Mouse (Mus musculus) kidney, adult 2 months (tissue): ENCODE results near the gene Meis2. TPM values are rescaled to one million over a fixed set of nuclear protein-coding genes. Genes with fewer than 3 reads are reported as not detected.

ENCODE experiments used
- DNase-seq: peaks from one replicate; pipeline ENCODE4 v3.0.0; 2021
- H3K27ac ChIP-seq: fragments of 200-500 bp; 2 replicates; pipeline ENCODE4 v1.5.1; 2012; ENCODE audit warnings: low read depth, low read length, control low read depth, inconsistent platforms; ENCODE audit not compliant: insufficient read depth
- H3K27me3 ChIP-seq: fragments of 200-500 bp; replicated peaks from 2 replicates; pipeline ENCODE4 v1.6.1; 2012; ENCODE audit warnings: mild to moderate bottlenecking, moderate library complexity, low read length, inconsistent platforms; ENCODE audit not compliant: control insufficient read depth, insufficient read depth
- H3K36me3 ChIP-seq: fragments of 200-500 bp; 2 replicates; pipeline ENCODE4 v1.6.1; 2012; ENCODE audit warnings: mild to moderate bottlenecking, moderate library complexity, low read length, inconsistent platforms; ENCODE audit not compliant: control insufficient read depth, insufficient read depth
- H3K4me1 ChIP-seq: fragments of 200-500 bp; 2 replicates; pipeline ENCODE4 v1.6.1; 2011; ENCODE audit warnings: low read length; ENCODE audit not compliant: control insufficient read depth, insufficient read depth
- H3K4me3 ChIP-seq: fragments of 200-500 bp; 2 replicates; pipeline ENCODE4 v1.5.1; 2011; ENCODE audit warnings: mild to moderate bottlenecking, low read depth, low read length, control low read depth; ENCODE audit not compliant: insufficient read depth
- CTCF ChIP-seq: fragments of 200-500 bp; conservative IDR thresholded peaks from 2 replicates; pipeline ENCODE4 v1.5.1; 2011; ENCODE audit warnings: low read depth, mild to moderate bottlenecking, control low read depth, low read length, moderate library complexity, mixed read lengths; ENCODE audit not compliant: insufficient read depth, insufficient read length
- POLR2A ChIP-seq: fragments of 200-500 bp; IDR thresholded peaks from one replicate; pipeline ENCODE4 v1.6.1; 2011; ENCODE audit warnings: low read depth, low read length, control low read depth
- whole genome bisulfite sequencing: fragments of 180-500 bp; shearing (Covaris S2); methylation state at CpG from one replicate; pipeline ENCODE4 v1.1.7; 2018; 5-methylcytosine and 5-hydroxymethylcytosine counted together
- polyA plus RNA-seq: library from polyadenylated mRNA; depleted of rRNA; stranded (reverse); fragments of >200 nt; gene quantifications from 2 replicates; pipeline ENCODE4 v1.2.3, GENCODE M21; 2012

Gene Meis2
- polyA plus RNA-seq, 1 experiment, result 32.2 TPM

DNA sequence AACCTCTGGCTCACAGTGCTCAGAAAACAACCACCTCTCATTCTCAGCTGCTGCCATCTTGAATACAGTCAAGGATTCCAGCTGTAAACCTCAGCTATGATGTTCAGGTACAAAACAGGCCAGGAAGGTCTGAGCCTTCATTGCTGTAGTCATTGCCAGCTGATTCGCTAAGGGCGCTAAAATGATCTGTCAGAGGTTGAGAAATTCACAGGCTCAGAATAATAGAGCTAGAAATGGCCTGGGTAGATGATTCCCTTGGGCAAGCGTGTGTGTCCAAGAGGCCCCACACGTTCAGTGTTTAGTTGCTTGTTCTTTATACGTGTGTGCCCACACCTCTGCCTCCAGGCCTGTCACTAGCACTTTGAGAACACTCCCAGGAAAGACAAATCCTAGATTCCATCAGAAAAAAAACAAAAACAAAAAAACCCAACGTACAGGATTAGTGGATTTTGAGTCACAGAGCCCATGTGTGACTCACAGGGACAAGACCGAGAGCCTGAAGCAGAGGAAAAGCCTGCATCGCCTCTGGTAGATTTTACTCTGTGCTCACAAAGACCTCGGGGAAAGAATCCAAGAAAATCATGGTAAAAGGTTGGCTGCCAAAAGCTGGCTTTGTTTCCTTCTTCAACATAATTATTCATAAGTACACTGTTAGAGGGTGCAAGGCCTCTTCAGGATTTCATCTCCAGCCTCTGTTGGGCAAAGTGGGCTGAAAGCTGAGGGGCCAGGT lies 95.4 kb downstream of the Meis2 start:
- no peaks in the 10 kb centered on the region; the same call in 1 of the 2 replicates for H3K27me3 ChIP-seq
- 66% methylated on average over 9 of the region's 9 CpGs for WGBS
- DNase-seq, result no peak
- no peak for TF ChIP-seq CTCF
- H3K27ac ChIP-seq, result no peak overlapping the region
- no peaks in the 10 kb centered on the region for H3K4me1 ChIP-seq
- H3K4me3 ChIP-seq, result no peak overlapping the region
- H3K36me3 ChIP-seq, result no peaks in the 10 kb centered on the region

DNA sequence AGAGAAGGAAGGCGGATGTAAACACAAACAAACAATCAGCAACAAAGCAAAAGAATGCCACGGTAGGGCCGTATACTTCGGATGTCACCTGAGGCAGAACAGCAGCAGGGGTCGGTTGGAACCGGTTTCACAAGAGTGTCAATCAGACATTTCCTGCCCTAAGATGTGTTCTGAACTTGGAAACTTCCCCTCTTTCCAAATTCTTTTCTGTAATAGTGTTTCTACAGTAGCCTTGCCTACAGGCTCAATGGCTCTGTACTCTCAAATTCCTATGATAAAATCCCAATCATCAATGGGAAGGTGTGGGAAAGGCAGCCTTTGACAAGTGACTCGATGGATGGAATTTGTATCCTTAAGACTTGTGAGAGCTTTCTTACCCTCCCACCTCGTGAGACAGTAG lies 96.4 kb downstream of the Meis2 start:
- no peak for DNase-seq
- 62% methylated on average over 8 of the region's 8 CpGs for WGBS
- Histone ChIP-seq H3K4me3 (no peak overlapping the region), H3K36me3 (no peaks in the 10 kb centered on the region), H3K4me1 (no peaks in the 10 kb centered on the region), H3K27me3 (no peaks in the 10 kb centered on the region; the same call in 1 of the 2 replicates), H3K27ac (peak overlapping the region; percentile 9; the same call in 1 of the 2 replicates)
- no peak for TF ChIP-seq CTCF
- no peak for TF ChIP-seq POLR2A

DNA sequence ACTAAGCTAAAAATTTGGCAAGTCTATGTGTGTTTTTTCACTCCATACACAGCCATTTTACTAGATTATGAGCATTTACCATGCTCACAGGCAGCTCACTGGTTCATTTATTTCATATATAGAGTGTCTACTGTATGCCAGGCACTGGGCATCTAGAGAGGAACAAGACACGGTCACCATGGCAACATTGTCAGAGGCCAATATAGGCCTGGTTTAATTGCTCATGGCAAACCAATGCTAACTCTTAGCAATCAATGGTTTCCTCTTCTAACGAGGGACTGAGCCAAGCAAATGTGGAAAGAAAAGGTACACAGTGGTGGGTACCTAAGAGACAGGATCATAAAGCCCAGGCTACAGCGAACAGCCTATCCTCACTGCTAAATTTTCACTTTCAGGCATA lies 100.7 kb downstream of the Meis2 start:
- no peaks in the 10 kb centered on the region for H3K4me1 ChIP-seq
- TF ChIP-seq POLR2A, result no peak
- no peak for TF ChIP-seq CTCF
- H3K27me3 ChIP-seq, result no peaks in the 10 kb centered on the region; the same call in 1 of the 2 replicates
- H3K36me3 ChIP-seq, result no peaks in the 10 kb centered on the region
- no peak for DNase-seq
- H3K27ac ChIP-seq, result no peak overlapping the region
- WGBS, result 84% methylated on average over 3 of the region's 3 CpGs
- H3K4me3 ChIP-seq, result no peak overlapping the region

DNA sequence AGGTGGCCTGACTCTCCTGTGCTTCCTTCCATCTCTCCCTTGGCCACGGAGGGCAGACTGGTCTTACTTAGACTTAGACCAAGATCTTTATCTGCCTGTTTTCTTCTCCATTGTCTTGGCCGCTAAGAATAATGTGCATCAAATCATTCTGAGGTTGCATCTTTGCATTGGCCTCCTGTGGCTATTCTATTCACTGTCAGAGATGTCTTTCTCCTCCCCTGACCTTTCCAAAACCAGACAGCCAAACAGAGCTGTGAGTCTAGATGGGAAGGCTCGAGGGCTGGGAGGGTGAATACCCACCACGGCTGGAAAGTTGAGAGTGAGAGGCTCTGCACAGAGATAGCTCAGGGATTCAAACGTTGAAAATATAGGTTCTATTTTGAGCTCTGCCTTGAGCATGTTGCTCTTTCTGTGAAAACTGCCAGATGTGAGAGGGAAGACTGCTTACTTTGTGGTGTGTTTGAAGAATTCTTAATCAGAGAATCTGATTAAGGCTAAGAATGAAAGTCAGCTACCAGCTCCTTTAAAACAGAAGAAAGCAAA lies 102.3 kb downstream of the Meis2 start:
- Histone ChIP-seq H3K36me3 (no peaks in the 10 kb centered on the region), H3K27me3 (no peaks in the 10 kb centered on the region; the same call in 1 of the 2 replicates), H3K4me1 (no peaks in the 10 kb centered on the region), H3K4me3 (no peak overlapping the region), H3K27ac (peak overlapping the region; percentile 22; the same call in 1 of the 2 replicates)
- WGBS, result 46% methylated on average over 5 of the region's 5 CpGs
- no peak for TF ChIP-seq CTCF
- TF ChIP-seq POLR2A, result no peak
- no peak for DNase-seq

DNA sequence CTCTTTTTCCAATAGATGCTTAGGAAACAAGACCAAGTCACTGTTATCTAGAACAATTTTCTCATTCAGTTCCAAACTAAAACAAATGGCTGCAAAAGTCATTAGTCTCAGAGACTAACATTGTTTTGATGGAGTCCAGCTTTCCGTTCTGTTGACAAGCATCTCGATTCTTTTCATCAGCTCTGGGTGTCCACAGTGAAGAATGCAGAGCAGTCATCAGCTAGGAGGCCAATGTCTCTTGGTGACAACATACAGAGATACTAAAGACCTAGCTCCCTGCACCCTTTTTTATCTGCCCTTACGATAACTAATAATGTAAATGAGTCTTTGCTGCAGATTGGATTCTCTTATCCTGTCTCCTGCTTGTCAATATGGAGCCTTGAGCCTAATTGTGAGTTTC lies 102.9 kb downstream of the Meis2 start:
- Histone ChIP-seq H3K27me3 (no peaks in the 10 kb centered on the region; the same call in 1 of the 2 replicates), H3K36me3 (no peaks in the 10 kb centered on the region), H3K4me3 (no peak overlapping the region), H3K4me1 (no peaks in the 10 kb centered on the region), H3K27ac (no peak overlapping the region)
- WGBS, result 59% methylated on average over 3 of the region's 3 CpGs
- no peak for TF ChIP-seq CTCF
- no peak for TF ChIP-seq POLR2A
- DNase-seq, result no peak

GRCm38 (mm10) chr2:115962113-115962512 lies 103.5 kb downstream of the Meis2 start:
- Histone ChIP-seq H3K36me3 (no peaks in the 10 kb centered on the region), H3K27me3 (no peaks in the 10 kb centered on the region; the same call in 1 of the 2 replicates), H3K4me3 (no peak overlapping the region), H3K27ac (no peak overlapping the region), H3K4me1 (no peaks in the 10 kb centered on the region)
- WGBS, result 78% methylated on average over 2 of the region's 2 CpGs
- TF ChIP-seq CTCF (no peak), POLR2A (no peak)
- DNase-seq, result no peak

DNA sequence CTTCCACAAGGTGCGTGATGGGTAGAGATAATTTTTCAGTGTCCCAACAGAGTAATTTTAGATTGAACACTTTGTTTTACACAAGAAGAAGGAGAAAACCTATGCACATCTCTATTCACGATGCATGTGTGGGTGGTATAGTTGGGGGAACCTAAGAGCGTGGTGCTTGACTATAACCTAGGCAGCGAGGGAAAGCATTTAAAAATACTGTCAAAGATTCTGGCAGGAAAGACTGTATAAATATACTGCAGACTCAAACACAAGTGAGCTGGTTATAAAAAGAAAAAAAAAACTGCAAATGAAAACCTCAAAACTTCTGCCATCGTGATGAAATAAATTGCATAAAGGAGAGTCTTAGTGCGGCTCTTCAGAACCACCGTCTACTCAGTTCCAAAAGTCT lies 105.0 kb downstream of the Meis2 start:
- TF ChIP-seq CTCF, result no peak
- no peak for TF ChIP-seq POLR2A
- WGBS, result 94% methylated on average over 7 of the region's 7 CpGs
- DNase-seq, result no peak

More for the DNA sequence above, 105.0 kb downstream of the Meis2 start:
- no peak overlapping the region for H3K4me3 ChIP-seq
- no peak overlapping the region for H3K27ac ChIP-seq
- H3K36me3 ChIP-seq, result no peaks in the 10 kb centered on the region
- H3K4me1 ChIP-seq, result no peaks in the 10 kb centered on the region
- H3K27me3 ChIP-seq, result no peaks in the 10 kb centered on the region
